9 mouse cellular contexts compared by ENCODE assay signal in the genomic region with DNA sequence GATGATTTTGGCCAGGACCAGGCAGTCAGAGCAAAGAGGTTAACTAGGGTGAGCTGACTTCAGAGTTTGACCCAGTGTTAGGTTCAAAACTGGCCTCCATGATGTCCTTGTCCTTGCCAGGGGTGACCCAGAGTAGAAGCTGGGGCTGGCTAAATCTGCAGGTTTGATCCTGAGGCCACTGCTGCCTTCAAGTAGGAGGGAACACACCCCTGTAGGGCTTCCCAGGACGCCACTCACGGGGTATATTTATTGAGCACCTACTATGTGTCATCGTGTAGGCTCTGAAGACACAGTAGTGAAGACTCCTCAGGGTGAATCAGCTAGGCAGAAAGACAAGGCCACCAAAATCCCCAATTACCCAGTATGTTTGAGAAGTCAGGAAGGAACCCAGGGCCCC. TPM values are rescaled to one million over a fixed set of nuclear protein-coding genes. Genes with fewer than 3 reads are reported as not detected.
A peak's percentile ranks its signal among the peaks of the same experiment; 100 is the strongest.
DNase-seq lines count a peak whose midpoint lies in the region; ATAC-seq lines count a peak whose summit lies in the region.
"Had no signal": no experiment of that assay in that cellular context is flagged by ENCODE, and none has a peak within 500 bp of the region (broad histone marks: within the 10 kb centered on the region; RNA-seq: fewer than 3 reads in every experiment).

No protein-coding gene starts in this region.

- DNase-seq in kidney, postnatal 4 days, result no peak
- no peak for DNase-seq in midbrain, embryonic 14.5 days
- DNase-seq in cerebellum, adult 11-12 months, result no peak
- no peak for DNase-seq in frontal cortex, postnatal 10 days (ENCODE audit: low spot score in 2 of 2)
- no peak for DNase-seq in kidney, postnatal 36 days

- no peaks in the 10 kb centered on the region for H3K9me3 ChIP-seq in kidney, embryonic 16.5 days (ENCODE audit: low read length)
- no peaks in the 10 kb centered on the region for H3K9me3 ChIP-seq in hindbrain, embryonic 16.5 days (ENCODE audit: control insufficient read depth, low read length)
- no peaks in the 10 kb centered on the region for H3K9me3 ChIP-seq in midbrain, embryonic 14.5 days (ENCODE audit: control insufficient read depth, low read length)

- no peak; the same call in 1 of the 2 replicates for ATAC-seq in kidney, embryonic 16.5 days (ENCODE audit: low FRiP score, low TSS enrichment)
- no peak for ATAC-seq in hindbrain, embryonic 16.5 days
- ATAC-seq in midbrain, embryonic 14.5 days (ENCODE audit: low FRiP score, low TSS enrichment), result no peak

- 66% methylated on average over 3 of the region's 3 CpGs for WGBS in kidney, embryonic 16.5 days
- 55% methylated on average over 3 of the region's 3 CpGs for WGBS in hindbrain, embryonic 16.5 days
- WGBS in midbrain, embryonic 14.5 days, result 53% methylated on average over 3 of the region's 3 CpGs

- peak overlapping the region; percentile 95 for H3K4me2 ChIP-seq in kidney, embryonic 16.5 days (replicated peaks; ENCODE audit: low read depth, low read length)
- H3K4me2 ChIP-seq in hindbrain, embryonic 16.5 days (ENCODE audit: low read length), result peak overlapping the region; percentile 88
- peak overlapping the region; percentile 81 for H3K4me2 ChIP-seq in midbrain, embryonic 14.5 days (ENCODE audit: low read length)

- no peaks in the 10 kb centered on the region for H3K27me3 ChIP-seq in kidney, embryonic 16.5 days (ENCODE audit: insufficient read depth, low read length)
- peaks cover 2% of the 10 kb centered on the region; the same call in 1 of the 2 replicates for H3K27me3 ChIP-seq in hindbrain, embryonic 16.5 days (replicated peaks; ENCODE audit: control insufficient read depth, insufficient read depth, low read length)
- H3K27me3 ChIP-seq in midbrain, embryonic 14.5 days (ENCODE audit: control insufficient read depth, insufficient read depth, low read length), result no peaks in the 10 kb centered on the region
- H3K27me3 ChIP-seq: Patski had no signal

- peak overlapping the region; percentile 89; the same call in 1 of the 2 replicates for H3K27ac ChIP-seq in kidney, embryonic 16.5 days (ENCODE audit: low read length)
- peak overlapping the region; percentile 95 for H3K27ac ChIP-seq in brown adipose tissue, adult 24 weeks (replicated peaks; ENCODE audit: low read depth, low read length)
- no peak overlapping the region for H3K27ac ChIP-seq in hindbrain, embryonic 16.5 days (ENCODE audit: low read depth, low read length)
- H3K27ac ChIP-seq in midbrain, embryonic 14.5 days (replicated peaks; ENCODE audit: low read depth, low read length), result no peak overlapping the region

- H3K36me3 ChIP-seq in kidney, embryonic 16.5 days (ENCODE audit: insufficient read depth, low read length), result no peaks in the 10 kb centered on the region
- H3K36me3 ChIP-seq in hindbrain, embryonic 16.5 days (ENCODE audit: control insufficient read depth, insufficient read depth, low read length), result no peaks in the 10 kb centered on the region
- H3K36me3 ChIP-seq in midbrain, embryonic 14.5 days (ENCODE audit: control insufficient read depth, insufficient read depth, low read length), result no peaks in the 10 kb centered on the region

- peak overlapping the region; percentile 86 for H3K9ac ChIP-seq in kidney, embryonic 16.5 days (replicated peaks; ENCODE audit: low read length)
- H3K9ac ChIP-seq in hindbrain, embryonic 16.5 days (ENCODE audit: low read depth, low read length), result no peak overlapping the region
- no peak overlapping the region for H3K9ac ChIP-seq in midbrain, embryonic 14.5 days (replicated peaks; ENCODE audit: low read length)

- peaks cover 22% of the 10 kb centered on the region for H3K4me1 ChIP-seq in kidney, embryonic 16.5 days (ENCODE audit: insufficient read depth, low read length)
- H3K4me1 ChIP-seq in brown adipose tissue, adult 24 weeks (ENCODE audit: control insufficient read depth, insufficient read depth, insufficient read length, low read length), result peaks cover 12% of the 10 kb centered on the region
- H3K4me1 ChIP-seq in hindbrain, embryonic 16.5 days (ENCODE audit: control insufficient read depth, insufficient read depth, low read depth, low read length), result peaks cover 18% of the 10 kb centered on the region
- H3K4me1 ChIP-seq in midbrain, embryonic 14.5 days (ENCODE audit: control insufficient read depth, insufficient read depth, low read length), result peaks cover 9% of the 10 kb centered on the region; the same call in 1 of the 2 replicates

- peak overlapping the region; percentile 66 for H3K4me3 ChIP-seq in kidney, embryonic 16.5 days (ENCODE audit: low read length)
- peak overlapping the region; percentile 84 for H3K4me3 ChIP-seq in brown adipose tissue, adult 24 weeks (ENCODE audit: insufficient read depth, low read depth, low read length)
- H3K4me3 ChIP-seq in hindbrain, embryonic 16.5 days (ENCODE audit: low read length), result peak overlapping the region; percentile 48
- H3K4me3 ChIP-seq in midbrain, embryonic 14.5 days (replicated peaks; ENCODE audit: low read depth, low read length), result peak overlapping the region; percentile 40; the same call in 1 of the 2 replicates

RNA-seq across cellular contexts. Expression of a gene that starts 1.0 kb away (rescaled TPM):
- 8.8 and 8.9 TPM in 2 replicates for polyA plus RNA-seq in kidney, embryonic 16.5 days (2015; fragmentation: Nextera tagmentation; extraction: Ambion mirVana)
- 10.3 and 12.2 TPM in 2 replicates for polyA plus RNA-seq in brown adipose tissue, adult 24 weeks (2012; ENCODE audit: insufficient read depth, insufficient read length, missing spikeins)
- 1.3 and 1.8 TPM in 2 replicates for polyA plus RNA-seq in hindbrain, embryonic 16.5 days (2015; fragmentation: Nextera tagmentation; extraction: Ambion mirVana)
- polyA plus RNA-seq in midbrain, embryonic 14.5 days (2014; fragmentation: Nextera tagmentation; extraction: Ambion mirVana), result 0.38 and 0.61 TPM in 2 replicates

RNA-seq across cellular contexts. Expression of a gene that starts 6.8 kb away (rescaled TPM):
- 9.8 and 11.0 TPM in 2 replicates for polyA plus RNA-seq in kidney, embryonic 16.5 days (2015; fragmentation: Nextera tagmentation; extraction: Ambion mirVana)
- polyA plus RNA-seq in brown adipose tissue, adult 24 weeks (2012; ENCODE audit: insufficient read depth, insufficient read length, missing spikeins), result not detected in 2 replicates
- polyA plus RNA-seq in hindbrain, embryonic 16.5 days (2015; fragmentation: Nextera tagmentation; extraction: Ambion mirVana), result not detected in 2 replicates
- polyA plus RNA-seq in midbrain, embryonic 14.5 days (2014; fragmentation: Nextera tagmentation; extraction: Ambion mirVana), result not detected in 2 replicates
- polyA plus RNA-seq: Patski had no signal

RNA-seq across cellular contexts. Expression of a gene that starts 60.0 kb away (rescaled TPM):
- polyA plus RNA-seq in kidney, embryonic 16.5 days (2015; fragmentation: Nextera tagmentation; extraction: Ambion mirVana), result 3.0 and 3.6 TPM in 2 replicates
- polyA plus RNA-seq in brown adipose tissue, adult 24 weeks (2012; ENCODE audit: insufficient read depth, insufficient read length, missing spikeins), result 4.5 and 5.2 TPM in 2 replicates
- 2.4 and 3.1 TPM in 2 replicates for polyA plus RNA-seq in hindbrain, embryonic 16.5 days (2015; fragmentation: Nextera tagmentation; extraction: Ambion mirVana)
- polyA plus RNA-seq in midbrain, embryonic 14.5 days (2014; fragmentation: Nextera tagmentation; extraction: Ambion mirVana), result 1.7 and 2.8 TPM in 2 replicates

Comparison
In these comparisons a context has a peak if more than half of its experiments do, and no peak if none do; other contexts are left out.
1. H3K27ac ChIP-seq: peak in kidney, embryonic 16.5 days (single experiment) and brown adipose tissue, adult 24 weeks (single experiment); none in hindbrain, embryonic 16.5 days (single experiment) and midbrain, embryonic 14.5 days (single experiment).
2. RNA of a gene that starts 6.8 kb away (polyA plus RNA-seq): 9.8 to 11.0 TPM in kidney, embryonic 16.5 days; not detected in brown adipose tissue, adult 24 weeks, not detected in hindbrain, embryonic 16.5 days and not detected in midbrain, embryonic 14.5 days; every median in the first group is over 10 times any median in the second.
3. Peak in every context shown above with its lines, with median percentiles within 50 percentile points of each other: H3K4me2 ChIP-seq and H3K4me3 ChIP-seq.